Mouse (Mus musculus): ENCODE data around the gene Dcun1d2. TPM values are rescaled to one million over a fixed set of nuclear protein-coding genes. Genes with fewer than 3 reads are reported as not detected.

The Dcun1d2 gene
- polyA plus RNA-seq, 1 experiment from 2014 or later: 30.9 TPM

GRCm38 (mm10) chr8:13292364-13292763, 4.4 kb upstream of the Dcun1d2 start:
- Histone ChIP-seq H3K36me3 (ENCODE audit: control insufficient read depth, insufficient read depth, low read length) (peaks cover 59% of the 10 kb centered on the region), H3K4me2 (ENCODE audit: low read length) (no peak overlapping the region), H3K4me1 (ENCODE audit: control insufficient read depth in 2 of 2, insufficient read depth in 2 of 2, low read length in 2 of 2) (peaks cover 0 to 5% of the 10 kb centered on the region in 2 experiments; a peak in 2 of 4 replicates), H3K4me3 (ENCODE audit: control insufficient read depth in 1 of 2, insufficient read depth in 1 of 2, low read depth in 1 of 2, low read length in 2 of 2) (no peak overlapping the region), H3K9ac (ENCODE audit: low read length) (no peak overlapping the region), H3K27me3 (ENCODE audit: control insufficient read depth, insufficient read depth, low read length) (no peaks in the 10 kb centered on the region), H3K27ac (replicated peaks in 1 of 2; ENCODE audit: control insufficient read depth in 1 of 2, insufficient read depth in 1 of 2, low read depth in 2 of 2, low read length in 2 of 2) (no peak overlapping the region), H3K9me3 (ENCODE audit: control insufficient read depth, low read length) (no peaks in the 10 kb centered on the region)
- no peak for ATAC-seq (ENCODE audit: insufficient number of reproducible peaks, insufficient read depth, low FRiP score, low read depth)
- 27% methylated on average over 9 of the region's 9 CpGs for WGBS

DNA sequence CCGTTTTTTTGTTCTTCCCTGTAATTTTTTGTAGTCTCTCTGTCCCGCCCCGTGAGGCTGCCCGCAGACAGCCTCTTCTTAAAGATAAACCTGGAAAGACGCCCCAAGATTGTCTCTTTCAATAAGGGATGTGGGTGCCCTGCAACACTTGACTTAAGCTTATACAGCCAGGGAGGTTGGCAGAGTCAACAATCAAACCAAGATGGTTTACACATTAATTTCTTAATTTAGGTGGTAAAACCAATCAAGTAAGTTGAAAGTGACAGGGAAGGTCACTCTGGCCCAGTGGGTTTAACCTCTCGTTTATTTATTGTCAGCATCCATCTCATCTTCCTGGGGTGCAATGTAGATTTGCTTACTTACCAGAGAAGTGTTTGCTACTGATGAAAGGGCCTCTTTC, 715 bp upstream of the Dcun1d2 start:
- 3% methylated on average over 6 of the region's 6 CpGs for WGBS
- Histone ChIP-seq H3K4me1 (ENCODE audit: control insufficient read depth in 2 of 2, insufficient read depth in 2 of 2, low read length in 2 of 2) (peaks cover 5 to 20% of the 10 kb centered on the region in 2 experiments; a peak in 3 of 4 replicates), H3K4me2 (ENCODE audit: low read length) (peak overlapping the region; percentile 86), H3K9ac (ENCODE audit: low read length) (peak overlapping the region; percentile 85), H3K4me3 (ENCODE audit: control insufficient read depth in 1 of 2, insufficient read depth in 1 of 2, low read depth in 1 of 2, low read length in 2 of 2) (peak overlapping the region; percentile 83 to 85), H3K27ac (replicated peaks in 1 of 2; ENCODE audit: control insufficient read depth in 1 of 2, insufficient read depth in 1 of 2, low read depth in 2 of 2, low read length in 2 of 2) (peak overlapping the region in 1 of 2 experiments; percentile 99; a peak in 2 of 4 replicates), H3K27me3 (ENCODE audit: control insufficient read depth, insufficient read depth, low read length) (no peaks in the 10 kb centered on the region), H3K9me3 (ENCODE audit: control insufficient read depth, low read length) (no peaks in the 10 kb centered on the region), H3K36me3 (ENCODE audit: control insufficient read depth, insufficient read depth, low read length) (peaks cover 23% of the 10 kb centered on the region)
- no peak for ATAC-seq (ENCODE audit: insufficient number of reproducible peaks, insufficient read depth, low FRiP score, low read depth)

DNA sequence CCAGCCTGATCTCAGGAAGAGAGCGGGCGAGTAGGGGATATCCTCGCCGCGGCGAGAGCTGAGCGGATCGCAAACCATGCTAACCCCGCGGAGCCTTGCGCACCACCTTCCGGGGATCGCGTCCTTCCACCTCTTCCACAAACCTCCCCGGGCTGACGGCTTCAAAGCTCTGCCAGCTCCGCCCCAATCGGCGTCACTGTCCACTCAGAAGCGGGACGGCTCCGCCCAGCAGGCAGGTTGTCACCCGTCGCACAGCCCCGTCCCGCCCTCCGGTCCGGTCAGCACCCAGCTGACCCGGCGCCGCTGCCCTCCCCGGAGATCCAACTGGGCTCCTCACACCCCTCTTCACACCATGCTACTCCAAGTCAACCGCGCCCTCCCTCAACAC, 633 bp downstream of the Dcun1d2 start:
- Histone ChIP-seq H3K4me1 (ENCODE audit: control insufficient read depth in 2 of 2, insufficient read depth in 2 of 2, low read length in 2 of 2) (peaks cover 8 to 27% of the 10 kb centered on the region in 2 experiments; a peak in 3 of 4 replicates), H3K27me3 (ENCODE audit: control insufficient read depth, insufficient read depth, low read length) (no peaks in the 10 kb centered on the region), H3K9me3 (ENCODE audit: control insufficient read depth, low read length) (no peaks in the 10 kb centered on the region), H3K27ac (replicated peaks in 1 of 2; ENCODE audit: control insufficient read depth in 1 of 2, insufficient read depth in 1 of 2, low read depth in 2 of 2, low read length in 2 of 2) (peak overlapping the region; percentile 98 to 99), H3K36me3 (ENCODE audit: control insufficient read depth, insufficient read depth, low read length) (peaks cover 15% of the 10 kb centered on the region), H3K4me2 (ENCODE audit: low read length) (peak overlapping the region; percentile 86), H3K4me3 (ENCODE audit: control insufficient read depth in 1 of 2, insufficient read depth in 1 of 2, low read depth in 1 of 2, low read length in 2 of 2) (peak overlapping the region; percentile 83 to 85), H3K9ac (ENCODE audit: low read length) (peak overlapping the region; percentile 85)
- WGBS: under 1% methylated on average over 33 of the region's 34 CpGs
- ATAC-seq (ENCODE audit: insufficient number of reproducible peaks, insufficient read depth, low FRiP score, low read depth): peak; percentile 79

- Histone ChIP-seq H3K4me3 (ENCODE audit: control insufficient read depth in 1 of 2, insufficient read depth in 1 of 2, low read depth in 1 of 2, low read length in 2 of 2) (no peak overlapping the region), H3K4me1 (ENCODE audit: control insufficient read depth in 2 of 2, insufficient read depth in 2 of 2, low read length in 2 of 2) (peaks cover 8 to 23% of the 10 kb centered on the region in 2 experiments; a peak in 3 of 4 replicates), H3K27ac (replicated peaks in 1 of 2; ENCODE audit: control insufficient read depth in 1 of 2, insufficient read depth in 1 of 2, low read depth in 2 of 2, low read length in 2 of 2) (peak overlapping the region; percentile 62 to 67; a peak in 2 of 4 replicates), H3K9ac (ENCODE audit: low read length) (no peak overlapping the region), H3K9me3 (ENCODE audit: control insufficient read depth, low read length) (no peaks in the 10 kb centered on the region), H3K27me3 (ENCODE audit: control insufficient read depth, insufficient read depth, low read length) (no peaks in the 10 kb centered on the region), H3K4me2 (ENCODE audit: low read length) (peak overlapping the region; percentile 18; the same call in 1 of the 2 replicates), H3K36me3 (ENCODE audit: control insufficient read depth, insufficient read depth, low read length) (peaks cover 7% of the 10 kb centered on the region)
- ATAC-seq (ENCODE audit: insufficient number of reproducible peaks, insufficient read depth, low FRiP score, low read depth): no peak
- 73% methylated on average over 1 of the region's 1 CpGs for whole genome bisulfite sequencing
These were observed 4.7 kb downstream of the Dcun1d2 start for GRCm38 (mm10) chr8:13283200-13283599.

- Histone ChIP-seq H3K4me3 (ENCODE audit: control insufficient read depth in 1 of 2, insufficient read depth in 1 of 2, low read depth in 1 of 2, low read length in 2 of 2) (no peak overlapping the region), H3K9ac (ENCODE audit: low read length) (no peak overlapping the region), H3K27me3 (ENCODE audit: control insufficient read depth, insufficient read depth, low read length) (no peaks in the 10 kb centered on the region), H3K4me1 (ENCODE audit: control insufficient read depth in 2 of 2, insufficient read depth in 2 of 2, low read length in 2 of 2) (no peaks in the 10 kb centered on the region), H3K4me2 (ENCODE audit: low read length) (no peak overlapping the region), H3K9me3 (ENCODE audit: control insufficient read depth, low read length) (no peaks in the 10 kb centered on the region), H3K36me3 (ENCODE audit: control insufficient read depth, insufficient read depth, low read length) (peaks cover 47% of the 10 kb centered on the region), H3K27ac (replicated peaks in 1 of 2; ENCODE audit: control insufficient read depth in 1 of 2, insufficient read depth in 1 of 2, low read depth in 2 of 2, low read length in 2 of 2) (no peak overlapping the region)
- 83% methylated on average over 5 of the region's 5 CpGs for WGBS
- no peak for ATAC-seq (ENCODE audit: insufficient number of reproducible peaks, insufficient read depth, low FRiP score, low read depth)
These were observed 10.9 kb downstream of the Dcun1d2 start for GRCm38 (mm10) chr8:13276941-13277447.

- no peak overlapping the region for H3K4me2 ChIP-seq (ENCODE audit: low read length)
- ATAC-seq (ENCODE audit: insufficient number of reproducible peaks, insufficient read depth, low FRiP score, low read depth): no peak
- no peak overlapping the region for H3K27ac ChIP-seq (replicated peaks in 1 of 2; ENCODE audit: control insufficient read depth in 1 of 2, insufficient read depth in 1 of 2, low read depth in 2 of 2, low read length in 2 of 2)
- WGBS: 88% methylated on average over 5 of the region's 5 CpGs
- peaks cover 75% of the 10 kb centered on the region for H3K36me3 ChIP-seq (ENCODE audit: control insufficient read depth, insufficient read depth, low read length)
- no peak overlapping the region for H3K4me3 ChIP-seq (ENCODE audit: control insufficient read depth in 1 of 2, insufficient read depth in 1 of 2, low read depth in 1 of 2, low read length in 2 of 2)
- H3K27me3 ChIP-seq (ENCODE audit: control insufficient read depth, insufficient read depth, low read length): no peaks in the 10 kb centered on the region
- no peaks in the 10 kb centered on the region for H3K9me3 ChIP-seq (ENCODE audit: control insufficient read depth, low read length)
- H3K4me1 ChIP-seq (ENCODE audit: control insufficient read depth in 2 of 2, insufficient read depth in 2 of 2, low read length in 2 of 2): no peaks in the 10 kb centered on the region
- H3K9ac ChIP-seq (ENCODE audit: low read length): no peak overlapping the region
These were observed 15.1 kb downstream of the Dcun1d2 start for GRCm38 (mm10) chr8:13272834-13273233.

DNA sequence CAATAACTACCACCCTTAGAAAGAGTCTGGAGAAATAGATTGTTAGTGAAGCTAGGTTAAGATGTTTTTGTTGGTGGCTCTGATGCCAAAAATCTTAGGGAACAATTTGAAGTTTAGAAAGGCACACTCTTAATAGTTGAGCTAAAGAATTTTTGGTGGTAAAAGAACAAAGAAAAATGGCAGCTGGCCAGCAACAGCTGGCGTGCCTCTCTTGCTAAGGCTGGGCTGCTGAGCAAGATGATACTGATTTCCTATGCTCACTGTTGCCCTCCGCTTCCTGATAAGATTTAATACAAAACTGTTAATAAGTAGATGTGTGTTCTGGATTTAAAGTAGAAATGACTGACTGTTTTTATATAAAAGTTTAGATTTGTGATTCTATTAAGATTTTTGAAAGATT, 20.4 kb downstream of the Dcun1d2 start:
- Histone ChIP-seq H3K27me3 (ENCODE audit: control insufficient read depth, insufficient read depth, low read length) (no peaks in the 10 kb centered on the region), H3K9me3 (ENCODE audit: control insufficient read depth, low read length) (no peaks in the 10 kb centered on the region), H3K9ac (ENCODE audit: low read length) (no peak overlapping the region), H3K36me3 (ENCODE audit: control insufficient read depth, insufficient read depth, low read length) (peaks cover 59% of the 10 kb centered on the region), H3K4me2 (ENCODE audit: low read length) (no peak overlapping the region), H3K4me3 (ENCODE audit: control insufficient read depth in 1 of 2, insufficient read depth in 1 of 2, low read depth in 1 of 2, low read length in 2 of 2) (no peak overlapping the region), H3K27ac (replicated peaks in 1 of 2; ENCODE audit: control insufficient read depth in 1 of 2, insufficient read depth in 1 of 2, low read depth in 2 of 2, low read length in 2 of 2) (no peak overlapping the region), H3K4me1 (ENCODE audit: control insufficient read depth in 2 of 2, insufficient read depth in 2 of 2, low read length in 2 of 2) (no peaks in the 10 kb centered on the region)
- no peak for ATAC-seq (ENCODE audit: insufficient number of reproducible peaks, insufficient read depth, low FRiP score, low read depth)
- 62% methylated on average over 2 of the region's 2 CpGs for WGBS

- no peak overlapping the region for H3K27ac ChIP-seq (replicated peaks in 1 of 2; ENCODE audit: control insufficient read depth in 1 of 2, insufficient read depth in 1 of 2, low read depth in 2 of 2, low read length in 2 of 2)
- no peaks in the 10 kb centered on the region for H3K4me1 ChIP-seq (ENCODE audit: control insufficient read depth in 2 of 2, insufficient read depth in 2 of 2, low read length in 2 of 2)
- 94% methylated on average over 3 of the region's 3 CpGs for WGBS
- H3K4me2 ChIP-seq (ENCODE audit: low read length): no peak overlapping the region
- peaks cover 54% of the 10 kb centered on the region for H3K36me3 ChIP-seq (ENCODE audit: control insufficient read depth, insufficient read depth, low read length)
- no peaks in the 10 kb centered on the region for H3K27me3 ChIP-seq (ENCODE audit: control insufficient read depth, insufficient read depth, low read length)
- no peak for ATAC-seq (ENCODE audit: insufficient number of reproducible peaks, insufficient read depth, low FRiP score, low read depth)
- no peak overlapping the region for H3K9ac ChIP-seq (ENCODE audit: low read length)
- no peak overlapping the region for H3K4me3 ChIP-seq (ENCODE audit: control insufficient read depth in 1 of 2, insufficient read depth in 1 of 2, low read depth in 1 of 2, low read length in 2 of 2)
- H3K9me3 ChIP-seq (ENCODE audit: control insufficient read depth, low read length): no peaks in the 10 kb centered on the region
These were observed 24.6 kb downstream of the Dcun1d2 start for GRCm38 (mm10) chr8:13263376-13263775.
